Mouse (Mus musculus) ES-E14 (cell line): ENCODE results near the gene Eml3. TPM values are rescaled to one million over a fixed set of nuclear protein-coding genes. Genes with fewer than 3 reads are reported as not detected.
A peak's percentile ranks its signal among the peaks of the same experiment; 100 is the strongest.

ENCODE experiments used
- DNase-seq: peaks from one replicate; pipeline ENCODE4 v3.0.0-alpha.2; 2013; ENCODE audit warnings: low read depth, low spot score
- H3K27ac ChIP-seq: 2 replicates; pipeline ENCODE4 v1.5.1; 2012; ENCODE audit warnings: low read depth, mild to moderate bottlenecking, low read length, moderate library complexity, mixed read lengths; ENCODE audit not compliant: poor library complexity, insufficient read depth, severe bottlenecking
- H3K36me3 ChIP-seq: 2 replicates; pipeline ENCODE4 v1.6.1; 2012; ENCODE audit warnings: mild to moderate bottlenecking, low read length, moderate library complexity, mixed read lengths; ENCODE audit not compliant: control insufficient read depth, poor library complexity, insufficient read depth, severe bottlenecking
- H3K4me1 ChIP-seq, 2 experiments: fragments of 150-350 bp in 1 of 2; sonication (generic) in 1 of 2; 2 replicates each; pipeline ENCODE4 v1.6.1; 2012; ENCODE audit warnings: low read length in 2 of 2, mild to moderate bottlenecking in 1 of 2, mixed read lengths in 1 of 2; ENCODE audit not compliant: control insufficient read depth in 2 of 2, insufficient read depth in 2 of 2, poor library complexity in 1 of 2
- H3K4me3 ChIP-seq, 2 experiments: fragments of 150-350 bp in 1 of 2; sonication (generic) in 1 of 2; 2 replicates each; pipeline ENCODE4 v1.5.1; 2012; ENCODE audit warnings: low read length in 2 of 2, low read depth in 1 of 2, mild to moderate bottlenecking in 1 of 2, mixed read lengths in 1 of 2; ENCODE audit not compliant: insufficient read depth in 1 of 2, poor library complexity in 1 of 2, severe bottlenecking in 1 of 2
- H3K9ac ChIP-seq: 2 replicates; pipeline ENCODE4 v1.6.1; 2012; ENCODE audit warnings: low read depth, mild to moderate bottlenecking, low read length, mixed read lengths; ENCODE audit not compliant: poor library complexity, insufficient read depth, severe bottlenecking
- H3K9me3 ChIP-seq: fragments of 150-350 bp; sonication (generic); 2 replicates; pipeline ENCODE4 v1.6.1; 2012; ENCODE audit warnings: low read depth, mild to moderate bottlenecking, low read length; ENCODE audit not compliant: control insufficient read depth, insufficient read depth
- CHD2 ChIP-seq: IDR thresholded peaks from 2 replicates; pipeline ENCODE4 v1.6.1; 2014; ENCODE audit warnings: mild to moderate bottlenecking, low read depth, low read length, inconsistent platforms
- HCFC1 ChIP-seq: IDR thresholded peaks from 2 replicates; pipeline ENCODE4 v1.6.1; 2012; ENCODE audit warnings: low read length, inconsistent platforms, borderline replicate concordance; ENCODE audit not compliant: insufficient read depth
- MAFK ChIP-seq: IDR thresholded peaks from 2 replicates; pipeline ENCODE4 v1.6.1; 2014; ENCODE audit warnings: mild to moderate bottlenecking, low read depth, low read length, inconsistent platforms; ENCODE audit not compliant: insufficient read depth
- ZC3H11A ChIP-seq: IDR thresholded peaks from 2 replicates; pipeline ENCODE4 v1.6.1; 2012; ENCODE audit warnings: low read depth, mild to moderate bottlenecking, inconsistent platforms, low read length, borderline replicate concordance
- ZNF384 ChIP-seq: IDR thresholded peaks from 2 replicates; pipeline ENCODE4 v1.6.1; 2012; ENCODE audit warnings: low read depth, low read length, inconsistent platforms
- in situ Hi-C, 2 experiments: fragments of 600-800 bp; cut with MboI; formaldehyde crosslinking; loops; one replicate each; pipeline ENCODE4 v1.15.1; 2025; ENCODE audit warnings: low sequenced_read_pairs in 2 of 2, inconsistent platforms in 1 of 2; ENCODE audit not compliant: unreplicated experiment in 2 of 2
- total RNA-seq: library from RNA; depleted of rRNA; stranded (reverse); fragments of 300-350 nt; gene quantifications from 2 replicates; pipeline ENCODE4 v1.2.3, GENCODE M21; 2012

Eml3 gene
- total RNA-seq, 1 experiment, result 20.6 TPM

- peaks cover 2 to 4% of the 10 kb centered on the region in 2 experiments; a peak in 1 of 4 replicates for H3K4me1 ChIP-seq
- DNase-seq, result peak; percentile 95
- no peaks in the 10 kb centered on the region for H3K9me3 ChIP-seq
- in situ Hi-C loops, result no loop called here
- peak within 1 kb of the TSS; percentile 91 for H3K27ac ChIP-seq
- peak within 1 kb of the TSS; percentile 91 for H3K9ac ChIP-seq
- peak within 1 kb of the TSS; percentile 96 to 100 for H3K4me3 ChIP-seq
- TF ChIP-seq HCFC1 (peak; percentile 54; the same call in 1 of the 2 replicates), MAFK (no peak)
- H3K36me3 ChIP-seq, result peaks cover 21% of the 10 kb centered on the region
These were observed 31.4 kb upstream of the Eml3 start, which contains the start of gene Ganab for GRCm38 (mm10) chr19:8897865-8898495. Gene Ganab, plus strand, starts transcription at chr19:8898071.

GRCm38 (mm10) chr19:8898576-8898975 lies 30.8 kb upstream of the Eml3 start:
- Histone ChIP-seq H3K36me3 (peaks cover 25% of the 10 kb centered on the region), H3K4me3 (peak overlapping the region; percentile 96 to 100), H3K9ac (peak overlapping the region; percentile 91), H3K9me3 (no peaks in the 10 kb centered on the region), H3K4me1 (peaks cover 2 to 4% of the 10 kb centered on the region in 2 experiments; a peak in 1 of 4 replicates), H3K27ac (peak overlapping the region; percentile 91)
- in situ Hi-C loops, result no loop called here
- DNase-seq, result no peak
- no peak for TF ChIP-seq ZNF384
- 0 out of 2 replicates have a peak, but pooled peaks have one; percentile 26 for TF ChIP-seq CHD2
- no peak for TF ChIP-seq HCFC1
- TF ChIP-seq MAFK, result no peak
- TF ChIP-seq ZC3H11A, result no peak

- Histone ChIP-seq H3K36me3 (peaks cover 25% of the 10 kb centered on the region), H3K9me3 (no peaks in the 10 kb centered on the region), H3K27ac (no peak overlapping the region), H3K4me1 (0 out of 4 replicates have a peak, but pooled peaks cover 0 to 4% of the 10 kb centered on the region in 2 experiments), H3K9ac (peak overlapping the region; percentile 91; the same call in 1 of the 2 replicates), H3K4me3 (peak overlapping the region; percentile 96 to 100; a peak in 3 of 4 replicates)
- TF ChIP-seq ZNF384 (no peak), MAFK (no peak), HCFC1 (no peak), ZC3H11A (no peak), CHD2 (no peak)
- DNase-seq, result no peak
- in situ Hi-C loops, result no loop called here
These were observed 30.3 kb upstream of the Eml3 start for GRCm38 (mm10) chr19:8899079-8899478.

GRCm38 (mm10) chr19:8903412-8903811 lies 25.9 kb upstream of the Eml3 start:
- Histone ChIP-seq H3K36me3 (peaks cover 37% of the 10 kb centered on the region), H3K27ac (no peak overlapping the region), H3K4me1 (no peaks in the 10 kb centered on the region), H3K9me3 (no peaks in the 10 kb centered on the region), H3K4me3 (no peak overlapping the region), H3K9ac (no peak overlapping the region)
- no peak for DNase-seq
- TF ChIP-seq ZC3H11A, result no peak
- TF ChIP-seq CHD2, result no peak
- no peak for TF ChIP-seq HCFC1
- TF ChIP-seq ZNF384, result no peak
- in situ Hi-C loops, result loop anchor here in 1 of 2 experiments (25.0 kb wide), 1 partner anchor 1709 kb away; the partner anchor contains the start of genes Ddb1 and Tkfc
